Mouse (Mus musculus) neural tube, embryonic 12.5 days (tissue): Measurements from ENCODE around the gene Ttll9. TPM values are rescaled to one million over a fixed set of nuclear protein-coding genes. Genes with fewer than 3 reads are reported as not detected.

Source experiments
- ATAC-seq: fragments of 200-750 bp; cut with Nextera tagmentation; 2 replicates; pipeline ENCODE4 v1.8.0; 2017; ENCODE audit warnings: low read depth, mild to moderate bottlenecking, moderate TSS enrichment, moderate library complexity; ENCODE audit not compliant: low FRiP score
- H3K27ac ChIP-seq: fragments of 300-500 bp; sonication (generic); 2 replicates; pipeline ENCODE4 v1.5.1; 2016
- H3K27me3 ChIP-seq: fragments of 300-500 bp; sonication (generic); replicated peaks from 2 replicates; pipeline ENCODE4 v1.6.1; 2016; ENCODE audit warnings: mild to moderate bottlenecking
- H3K36me3 ChIP-seq: fragments of 300-500 bp; sonication (generic); 2 replicates; pipeline ENCODE4 v1.6.1; 2016; ENCODE audit warnings: mild to moderate bottlenecking
- H3K4me1 ChIP-seq: fragments of 300-500 bp; sonication (generic); 2 replicates; pipeline ENCODE4 v1.6.1; 2016
- H3K4me2 ChIP-seq: fragments of 300-500 bp; sonication (generic); replicated peaks from 2 replicates; pipeline ENCODE4 v1.6.1; 2016; ENCODE audit warnings: mild to moderate bottlenecking
- H3K4me3 ChIP-seq: fragments of 300-500 bp; sonication (generic); 2 replicates; pipeline ENCODE4 v1.5.1; 2016
- H3K9ac ChIP-seq: fragments of 300-500 bp; sonication (generic); 2 replicates; pipeline ENCODE4 v1.6.1; 2016; ENCODE audit warnings: mild to moderate bottlenecking
- H3K9me3 ChIP-seq: fragments of 300-500 bp; sonication (generic); 2 replicates; pipeline ENCODE4 v1.6.1; 2016; ENCODE audit warnings: mild to moderate bottlenecking
- WGBS: fragments of 180-500 bp; shearing (Covaris S2); methylation state at CpG from one replicate; pipeline ENCODE4 v1.1.7; 2016; 5-methylcytosine and 5-hydroxymethylcytosine counted together
- polyA plus RNA-seq: library from polyadenylated mRNA; unstranded; fragments of >200 nt; fragmentation: Nextera tagmentation; extraction: Ambion mirVana; gene quantifications from 2 replicates; pipeline ENCODE4 v1.2.1, GENCODE M21; 2016

Gene Ttll9
- polyA plus RNA-seq, 1 experiment from 2014 or later: 2.6 TPM

DNA sequence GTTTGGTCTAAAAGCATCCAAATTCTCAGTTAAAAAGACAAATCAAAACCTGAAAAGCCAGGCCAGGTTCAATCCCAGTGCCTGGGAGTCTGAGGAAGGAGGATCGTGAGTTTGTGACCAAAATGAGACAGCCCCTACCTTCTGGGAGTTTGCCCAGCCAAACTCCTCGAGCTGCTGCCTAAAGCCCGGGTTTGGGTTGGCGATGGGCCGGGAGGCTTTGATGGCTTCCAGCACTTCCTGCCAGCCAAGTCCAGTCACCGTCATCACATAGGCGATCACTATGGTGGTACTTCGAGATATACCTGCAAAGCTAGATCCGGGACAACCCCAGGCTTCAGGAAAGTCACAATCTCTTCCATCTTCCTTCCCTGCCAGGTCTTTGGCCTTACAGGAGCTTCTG lies 18.3 kb upstream of the Ttll9 start:
- no peak overlapping the region for H3K4me2 ChIP-seq
- H3K36me3 ChIP-seq: no peaks in the 10 kb centered on the region
- H3K27me3 ChIP-seq: peaks cover 66% of the 10 kb centered on the region
- WGBS: 53% methylated on average over 9 of the region's 9 CpGs
- no peak overlapping the region for H3K27ac ChIP-seq
- no peak overlapping the region for H3K4me3 ChIP-seq
- no peaks in the 10 kb centered on the region for H3K9me3 ChIP-seq
- peaks cover 15% of the 10 kb centered on the region for H3K4me1 ChIP-seq
- H3K9ac ChIP-seq: no peak overlapping the region
- ATAC-seq: no peak

DNA sequence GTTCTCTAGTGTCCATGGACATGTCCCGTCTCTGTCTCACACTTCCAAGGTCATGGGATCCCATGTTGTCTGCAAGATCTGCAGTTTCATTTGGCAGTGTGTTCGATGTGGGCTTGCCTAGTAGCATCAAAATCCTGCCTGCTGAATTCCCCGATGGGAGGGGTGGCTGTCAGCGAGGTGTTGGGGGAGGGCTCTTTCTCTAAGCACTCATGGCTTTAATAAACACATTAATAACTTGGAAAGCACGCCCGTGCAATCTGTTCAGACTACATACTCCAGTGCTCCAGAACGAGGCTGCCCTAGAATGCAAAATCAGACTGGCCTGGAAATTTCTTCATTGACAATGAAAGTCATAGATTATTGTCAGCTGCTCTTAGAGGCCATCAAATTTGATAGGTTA lies 15.2 kb upstream of the Ttll9 start:
- H3K9me3 ChIP-seq: no peaks in the 10 kb centered on the region
- H3K9ac ChIP-seq: no peak overlapping the region
- H3K4me3 ChIP-seq: no peak overlapping the region
- H3K27ac ChIP-seq: no peak overlapping the region
- no peak for ATAC-seq
- H3K4me2 ChIP-seq: no peak overlapping the region
- WGBS: 68% methylated on average over 7 of the region's 7 CpGs
- no peaks in the 10 kb centered on the region for H3K36me3 ChIP-seq
- H3K4me1 ChIP-seq: peaks cover 29% of the 10 kb centered on the region
- H3K27me3 ChIP-seq: peaks cover 61% of the 10 kb centered on the region

- Histone ChIP-seq H3K27ac (no peak overlapping the region), H3K9ac (no peak overlapping the region), H3K9me3 (no peaks in the 10 kb centered on the region), H3K36me3 (no peaks in the 10 kb centered on the region), H3K4me2 (no peak overlapping the region), H3K4me1 (peaks cover 22% of the 10 kb centered on the region), H3K27me3 (peaks cover 46% of the 10 kb centered on the region), H3K4me3 (no peak overlapping the region)
- WGBS: 91% methylated on average over 5 of the region's 5 CpGs
- no peak for ATAC-seq
These were observed 13.8 kb upstream of the Ttll9 start for GRCm38 (mm10) chr2:152948438-152949020.

GRCm38 (mm10) chr2:152950358-152951064 lies 11.8 kb upstream of the Ttll9 start:
- peak overlapping the region; percentile 95 for H3K4me2 ChIP-seq
- peaks cover 31% of the 10 kb centered on the region for H3K27me3 ChIP-seq
- H3K4me3 ChIP-seq: peak overlapping the region; percentile 58
- H3K9me3 ChIP-seq: no peaks in the 10 kb centered on the region
- peaks cover 21% of the 10 kb centered on the region; the same call in 1 of the 2 replicates for H3K4me1 ChIP-seq
- ATAC-seq: peak; percentile 43; the same call in 1 of the 2 replicates
- H3K27ac ChIP-seq: no peak overlapping the region
- H3K36me3 ChIP-seq: no peaks in the 10 kb centered on the region
- peak overlapping the region; percentile 79 for H3K9ac ChIP-seq
- 41% methylated on average over 11 of the region's 11 CpGs for WGBS

DNA sequence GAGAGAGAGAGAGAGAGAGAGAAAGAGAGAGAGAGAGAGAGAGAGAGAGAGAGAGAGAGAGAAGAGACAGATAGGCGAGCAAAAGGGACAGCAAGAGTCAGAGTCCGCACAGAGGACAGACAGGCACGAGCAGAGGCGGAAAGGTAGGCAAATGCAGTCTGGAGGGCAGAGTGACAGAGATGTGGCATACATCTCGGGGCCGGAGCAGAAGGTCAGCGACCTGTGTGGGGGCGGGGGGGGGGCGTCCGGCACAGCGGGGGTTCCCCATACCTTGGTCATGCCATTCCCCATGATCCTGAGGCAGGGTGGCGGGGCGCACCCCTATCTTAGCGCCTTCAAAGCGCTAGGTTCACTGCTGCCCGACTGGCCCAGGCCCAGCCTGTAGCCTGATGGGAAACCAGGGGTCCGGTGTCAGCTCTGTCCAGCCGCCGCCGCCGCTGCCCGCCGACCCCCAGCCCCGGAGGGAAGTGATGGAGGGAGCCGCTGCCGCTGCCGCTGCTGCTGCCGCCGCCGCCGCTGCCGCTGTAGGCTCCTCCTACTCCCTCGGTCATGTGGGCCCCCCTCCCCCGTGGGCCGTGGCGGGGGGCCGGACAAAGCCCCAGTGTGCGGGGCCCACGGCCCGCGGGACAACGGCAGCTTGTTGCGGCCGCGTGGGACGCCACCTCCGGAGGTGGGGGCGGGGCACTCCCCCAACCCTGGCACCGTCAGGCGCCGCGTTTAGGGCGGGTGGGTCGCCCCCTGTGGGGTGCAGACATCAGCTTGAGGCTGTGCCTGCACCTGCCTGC lies 11.0 kb upstream of the Ttll9 start, which contains the start of gene Dusp15:
TSS of gene Dusp15 (minus strand) at position 634 of the 785 bp plus-strand sequence.
- Histone ChIP-seq H3K27me3 (peaks cover 31% of the 10 kb centered on the region), H3K4me1 (peaks cover 21% of the 10 kb centered on the region; the same call in 1 of the 2 replicates), H3K36me3 (no peaks in the 10 kb centered on the region), H3K9me3 (no peaks in the 10 kb centered on the region), H3K27ac (no peak within 1 kb of the TSS), H3K4me3 (peak within 1 kb of the TSS; percentile 58), H3K9ac (peak within 1 kb of the TSS; percentile 79), H3K4me2 (peak within 1 kb of the TSS; percentile 95)
- 2% methylated on average over 50 of the region's 54 CpGs for WGBS
- ATAC-seq: peak; percentile 74

- peaks cover 18% of the 10 kb centered on the region; the same call in 1 of the 2 replicates for H3K4me1 ChIP-seq
- WGBS: 13% methylated on average over 13 of the region's 13 CpGs
- peak overlapping the region; percentile 95 for H3K4me2 ChIP-seq
- peak overlapping the region; percentile 79 for H3K9ac ChIP-seq
- no peaks in the 10 kb centered on the region for H3K36me3 ChIP-seq
- no peaks in the 10 kb centered on the region for H3K9me3 ChIP-seq
- H3K4me3 ChIP-seq: peak overlapping the region; percentile 58
- ATAC-seq: peak; percentile 45
- H3K27me3 ChIP-seq: peaks cover 26% of the 10 kb centered on the region
- H3K27ac ChIP-seq: no peak overlapping the region
These were observed 10.2 kb upstream of the Ttll9 start for GRCm38 (mm10) chr2:152951850-152952720.

DNA sequence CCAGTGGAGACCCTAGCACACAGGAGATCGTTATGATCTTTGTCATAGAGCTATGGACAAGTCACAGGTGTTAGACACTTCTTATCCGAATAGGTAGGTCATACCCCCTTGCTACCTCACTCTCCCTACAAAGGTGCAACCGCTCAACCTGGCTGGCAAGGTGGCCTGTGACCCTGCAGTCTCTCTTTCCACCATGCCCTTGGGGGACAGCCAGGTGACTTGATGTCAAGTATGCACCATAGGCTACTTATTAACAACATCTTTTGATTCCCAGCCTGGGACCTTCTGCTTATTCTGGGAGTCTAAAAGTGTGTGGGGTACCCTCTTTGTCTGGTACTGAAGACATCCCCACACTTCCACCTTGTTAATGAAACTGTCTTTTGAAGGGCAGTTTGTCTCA lies 4.2 kb upstream of the Ttll9 start:
- no peaks in the 10 kb centered on the region for H3K36me3 ChIP-seq
- WGBS: 81% methylated on average over 3 of the region's 3 CpGs
- H3K9ac ChIP-seq: no peak overlapping the region
- peaks cover 5% of the 10 kb centered on the region; the same call in 1 of the 2 replicates for H3K27me3 ChIP-seq
- peaks cover 3% of the 10 kb centered on the region; the same call in 1 of the 2 replicates for H3K4me1 ChIP-seq
- H3K4me2 ChIP-seq: no peak overlapping the region
- H3K27ac ChIP-seq: no peak overlapping the region
- H3K9me3 ChIP-seq: no peaks in the 10 kb centered on the region
- ATAC-seq: no peak
- H3K4me3 ChIP-seq: no peak overlapping the region

- no peak overlapping the region for H3K4me2 ChIP-seq
- H3K27ac ChIP-seq: no peak overlapping the region
- H3K27me3 ChIP-seq: no peaks in the 10 kb centered on the region
- H3K36me3 ChIP-seq: no peaks in the 10 kb centered on the region
- H3K9me3 ChIP-seq: no peaks in the 10 kb centered on the region
- no peak for ATAC-seq
- 71% methylated on average over 4 of the region's 4 CpGs for WGBS
- peaks cover 3% of the 10 kb centered on the region; the same call in 1 of the 2 replicates for H3K4me1 ChIP-seq
- H3K4me3 ChIP-seq: no peak overlapping the region
- H3K9ac ChIP-seq: no peak overlapping the region
These were observed 3.3 kb downstream of the Ttll9 start for GRCm38 (mm10) chr2:152965555-152965954.

- Histone ChIP-seq H3K4me3 (no peak overlapping the region), H3K9ac (no peak overlapping the region), H3K4me2 (no peak overlapping the region), H3K36me3 (no peaks in the 10 kb centered on the region), H3K27ac (no peak overlapping the region), H3K27me3 (no peaks in the 10 kb centered on the region), H3K9me3 (no peaks in the 10 kb centered on the region), H3K4me1 (no peaks in the 10 kb centered on the region)
- 61% methylated on average over 3 of the region's 3 CpGs for WGBS
- no peak for ATAC-seq
These were observed 14.7 kb downstream of the Ttll9 start for GRCm38 (mm10) chr2:152976991-152977390.

GRCm38 (mm10) chr2:152985582-152985981 lies 23.3 kb downstream of the Ttll9 start:
- Histone ChIP-seq H3K27me3 (no peaks in the 10 kb centered on the region; the same call in 1 of the 2 replicates), H3K9ac (no peak overlapping the region), H3K4me3 (no peak overlapping the region), H3K27ac (no peak overlapping the region), H3K4me2 (no peak overlapping the region), H3K4me1 (peaks cover 3% of the 10 kb centered on the region; the same call in 1 of the 2 replicates), H3K9me3 (no peaks in the 10 kb centered on the region), H3K36me3 (no peaks in the 10 kb centered on the region)
- WGBS: 5% methylated on average over 1 of the region's 1 CpGs
- ATAC-seq: peak; percentile 44; the same call in 1 of the 2 replicates

GRCm38 (mm10) chr2:152991529-152991928 lies 29.2 kb downstream of the Ttll9 start:
- no peaks in the 10 kb centered on the region for H3K36me3 ChIP-seq
- no peak overlapping the region for H3K9ac ChIP-seq
- no peak overlapping the region for H3K4me2 ChIP-seq
- WGBS: 93% methylated on average over 9 of the region's 9 CpGs
- no peak overlapping the region for H3K4me3 ChIP-seq
- no peaks in the 10 kb centered on the region for H3K9me3 ChIP-seq
- no peak overlapping the region for H3K27ac ChIP-seq
- no peak for ATAC-seq
- H3K27me3 ChIP-seq: no peaks in the 10 kb centered on the region
- H3K4me1 ChIP-seq: no peaks in the 10 kb centered on the region
